Mouse (Mus musculus) left cerebral cortex, adult 18-20 months (tissue): Measurements from ENCODE around the gene Ccl8. TPM values are rescaled to one million over a fixed set of nuclear protein-coding genes. Genes with fewer than 3 reads are reported as not detected.

Experiments
- DNase-seq, 2 experiments: peaks; one replicate each; pipeline ENCODE4 v3.0.0; 2021 to 2022; ENCODE audit warnings: low spot score in 2 of 2, mixed read lengths in 1 of 2
- long read RNA-seq, 2 experiments: library from polyadenylated mRNA; stranded (forward); transcript quantifications; one replicate each; pipeline ENCODE4 v2.0.0; 2021
- total RNA-seq, 2 experiments: library from RNA; stranded (reverse); gene quantifications; 2 replicates each; pipeline ENCODE4 v1.2.3; 2021

Gene Ccl8
- not detected for total RNA-seq
- long read RNA-seq, experiment 1, partial matches to known transcripts: 1 of 1 reads
- long read RNA-seq, experiment 1, other reads (novel, unspliced or antisense): 0 of 1 reads
- long read RNA-seq, experiment 2: 0 reads

DNA sequence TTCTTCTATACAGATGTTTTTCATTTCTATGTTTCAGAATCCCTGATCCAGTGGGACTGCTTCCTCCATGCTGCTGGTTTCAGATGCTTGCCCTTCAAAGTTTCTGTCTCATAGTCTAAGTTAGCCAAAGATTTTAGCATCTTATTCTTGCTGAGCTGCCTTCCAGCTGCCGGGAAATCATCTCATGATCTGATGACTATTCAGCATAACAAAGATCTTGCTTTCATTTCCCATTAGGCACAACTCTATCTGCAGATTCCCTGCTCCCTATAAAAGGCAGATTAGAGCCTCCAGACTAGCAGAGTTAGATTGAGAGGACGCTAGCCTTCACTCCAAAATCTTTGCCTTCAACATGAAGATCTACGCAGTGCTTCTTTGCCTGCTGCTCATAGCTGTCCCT, at the start of gene Ccl8:
TSS of gene Ccl8 (plus strand) at position 301 of the 400 bp plus-strand sequence.
- no peak for DNase-seq

- no peak for DNase-seq
Measured at GRCm38 (mm10) chr11:82066953-82067571, 47.9 kb upstream of the Ccl8 start.

DNA sequence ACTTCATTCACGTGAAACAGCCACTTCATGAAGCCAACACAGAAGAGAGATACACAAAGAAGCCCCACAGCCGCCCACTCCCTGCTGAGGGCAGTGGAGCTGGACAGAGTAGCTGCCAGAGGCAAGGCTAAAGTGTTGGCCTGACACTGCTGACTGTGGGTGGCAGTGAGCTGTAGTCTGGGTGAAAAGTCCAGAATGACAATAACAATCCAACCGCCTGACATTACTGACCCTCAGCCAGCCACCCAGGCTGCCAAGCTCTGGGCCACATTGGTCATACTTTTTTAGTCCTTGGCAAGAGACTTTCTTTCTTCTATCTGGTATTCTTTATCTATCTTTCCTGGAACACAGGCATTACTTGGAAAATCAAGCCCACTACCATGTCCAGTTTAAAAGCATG, 43.9 kb upstream of the Ccl8 start:
- DNase-seq: no peak

DNA sequence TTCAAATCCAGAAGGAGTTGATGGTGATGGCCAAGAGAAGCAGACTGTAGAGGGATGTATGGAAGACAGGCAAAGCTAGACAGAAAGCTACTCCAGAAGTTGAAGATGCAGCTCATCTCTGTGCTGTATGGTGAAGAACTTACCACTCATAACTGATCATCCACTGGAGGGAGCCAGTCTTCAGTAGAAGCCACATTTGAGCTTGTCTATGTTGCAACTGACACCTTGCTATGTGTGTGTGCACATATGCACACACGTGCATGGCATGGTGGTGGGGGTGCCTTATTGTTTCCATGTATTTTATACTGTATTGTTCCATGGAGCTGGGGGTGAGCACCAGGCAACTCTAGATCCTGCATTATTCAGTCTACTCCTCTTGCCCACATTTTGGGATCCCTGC, 42.6 kb upstream of the Ccl8 start:
- DNase-seq: no peak

DNA sequence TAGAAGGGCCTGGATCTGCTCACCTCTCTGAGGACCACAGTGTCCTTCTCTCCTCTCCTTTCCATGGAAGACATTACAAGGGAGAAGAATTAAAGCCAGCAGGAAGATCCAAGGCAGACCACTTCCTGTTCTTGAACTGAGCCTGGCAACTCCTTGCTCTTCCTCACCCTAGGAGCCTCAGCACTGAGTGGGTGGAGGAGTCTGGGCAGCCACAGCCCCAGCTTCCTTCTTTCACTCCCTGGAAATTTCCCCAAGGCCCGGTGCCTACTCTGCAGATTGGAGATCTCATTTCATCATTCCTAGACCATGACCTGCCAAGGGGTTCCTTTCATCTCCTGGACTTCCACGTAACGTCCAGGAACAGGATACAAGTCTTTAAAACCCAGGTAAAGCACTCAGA, 42.0 kb upstream of the Ccl8 start:
- DNase-seq: no peak

- DNase-seq: no peak
Measured at GRCm38 (mm10) chr11:82073686-82074085, 41.3 kb upstream of the Ccl8 start.

DNA sequence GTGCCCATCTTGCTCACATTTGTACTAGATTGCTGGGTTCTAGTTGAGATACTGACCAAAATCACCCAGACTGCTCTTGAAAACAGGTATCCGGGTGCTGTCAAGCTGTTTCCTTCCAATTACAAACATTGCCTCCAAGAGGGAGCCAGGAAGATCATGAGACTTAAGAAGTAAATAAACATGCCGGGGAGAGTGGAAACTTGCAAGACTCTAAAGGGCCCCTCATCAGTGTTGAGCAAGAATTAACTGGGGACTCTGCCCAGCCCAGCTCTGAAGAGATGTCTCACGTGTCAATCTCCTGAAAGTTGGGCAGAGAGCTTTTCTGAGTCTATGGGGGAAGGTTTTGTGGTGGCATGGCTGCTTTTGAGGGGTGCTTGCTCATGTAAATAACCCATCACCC, 38.0 kb upstream of the Ccl8 start:
- DNase-seq: no peak

- no peak for DNase-seq
Measured at GRCm38 (mm10) chr11:82078136-82078730, 36.8 kb upstream of the Ccl8 start.

- DNase-seq: no peak
Measured at GRCm38 (mm10) chr11:82080865-82081264, 34.1 kb upstream of the Ccl8 start.

GRCm38 (mm10) chr11:82084360-82084759, 30.6 kb upstream of the Ccl8 start:
- no peak for DNase-seq

GRCm38 (mm10) chr11:82099511-82100323, 15.3 kb upstream of the Ccl8 start:
- DNase-seq: no peak

GRCm38 (mm10) chr11:82101087-82101486, 13.9 kb upstream of the Ccl8 start:
- DNase-seq: no peak

DNA sequence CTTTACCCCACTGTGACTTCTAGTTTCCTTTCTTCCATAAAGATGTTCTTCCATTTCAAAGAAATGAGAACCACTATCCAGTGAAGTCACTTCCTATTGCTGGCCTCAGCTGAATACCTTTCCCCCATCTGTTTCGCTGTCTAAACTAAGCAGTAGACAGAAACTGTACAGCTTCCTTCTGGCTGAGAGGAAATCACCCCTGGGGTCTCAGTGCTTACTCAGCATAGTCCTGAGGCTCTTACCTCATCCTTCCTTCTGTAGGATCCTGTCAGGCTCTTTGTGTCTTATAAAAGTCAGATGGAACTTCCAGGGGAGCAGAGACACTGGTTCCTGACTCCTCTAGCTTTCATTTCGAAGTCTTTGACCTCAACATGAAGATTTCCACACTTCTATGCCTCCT, 13.5 kb upstream of the Ccl8 start, which contains the start of gene Ccl12:
TSS of gene Ccl12 (plus strand) at position 317 of the 400 bp plus-strand sequence.
- no peak for DNase-seq

- no peak for DNase-seq
Measured at GRCm38 (mm10) chr11:82109611-82110010, 5.4 kb upstream of the Ccl8 start.

GRCm38 (mm10) chr11:82110372-82111248, 4.4 kb upstream of the Ccl8 start:
- DNase-seq: no peak

DNA sequence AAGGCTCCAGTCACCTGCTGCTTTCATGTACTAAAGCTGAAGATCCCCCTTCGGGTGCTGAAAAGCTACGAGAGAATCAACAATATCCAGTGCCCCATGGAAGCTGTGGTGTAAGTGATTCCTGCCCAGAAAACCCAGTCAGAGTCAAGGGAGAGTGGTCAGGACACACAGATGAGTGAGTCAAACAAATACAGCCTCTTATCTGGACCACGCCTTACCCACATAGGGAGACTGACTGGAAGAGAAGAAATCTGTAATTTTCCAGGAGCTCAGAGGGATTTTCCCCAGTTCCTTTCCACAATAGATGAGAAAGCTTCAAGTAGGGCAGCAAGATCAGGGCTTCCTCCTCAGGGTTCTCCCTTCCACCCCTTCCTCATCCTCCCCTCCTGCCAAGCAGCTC, 1.1 kb downstream of the Ccl8 start:
- DNase-seq: no peak

- no peak for DNase-seq
Measured at GRCm38 (mm10) chr11:82132977-82133376, 18.0 kb downstream of the Ccl8 start.

DNA sequence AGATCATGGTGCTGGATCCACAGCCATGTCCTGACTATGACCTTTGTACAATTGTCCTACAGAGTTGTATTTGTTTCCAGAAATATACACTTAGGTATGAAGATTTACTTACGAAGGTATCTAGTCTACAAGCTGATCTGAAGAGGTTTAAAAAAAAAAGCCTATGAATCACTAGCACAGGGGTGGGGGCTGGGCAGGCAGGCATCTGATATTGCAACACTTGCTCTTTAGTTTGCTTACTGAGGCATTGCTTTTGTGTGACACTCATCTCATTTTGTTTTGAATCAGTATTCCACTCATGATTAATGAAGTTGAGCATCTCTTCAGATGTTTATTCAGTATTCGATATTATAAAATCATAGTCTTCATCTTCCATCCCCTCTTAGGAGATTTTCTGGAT, 21.2 kb downstream of the Ccl8 start:
- no peak for DNase-seq

DNA sequence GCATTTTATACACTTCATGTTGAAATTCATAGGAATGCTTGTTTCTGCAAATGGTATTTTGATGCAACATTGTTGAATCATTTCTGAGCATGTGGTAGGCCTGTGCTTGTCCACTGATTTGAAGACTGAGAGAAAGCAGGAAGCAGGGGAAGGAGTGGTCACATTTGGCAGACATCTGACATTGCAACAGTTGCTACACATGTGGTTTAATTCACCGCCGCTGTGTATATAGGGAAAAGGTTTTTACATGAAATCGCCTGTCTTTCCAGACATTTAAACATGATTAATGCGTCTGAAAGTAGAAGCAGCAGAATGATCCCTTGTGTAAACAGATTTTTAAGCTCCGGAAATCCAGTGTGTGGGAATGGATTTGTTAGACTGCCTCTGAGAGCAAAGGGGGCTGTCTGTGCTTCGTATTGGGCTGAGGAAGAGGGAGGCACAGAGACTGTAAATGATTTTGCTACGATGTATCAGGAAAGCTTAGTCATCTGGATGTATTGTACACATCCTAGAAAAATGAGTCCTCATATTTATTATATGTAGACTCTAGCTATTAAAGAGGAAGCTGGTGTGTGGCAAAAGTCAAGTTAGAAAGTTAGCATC, 24.6 kb downstream of the Ccl8 start:
- DNase-seq: no peak

GRCm38 (mm10) chr11:82159126-82159525, 44.1 kb downstream of the Ccl8 start:
- no peak for DNase-seq

DNA sequence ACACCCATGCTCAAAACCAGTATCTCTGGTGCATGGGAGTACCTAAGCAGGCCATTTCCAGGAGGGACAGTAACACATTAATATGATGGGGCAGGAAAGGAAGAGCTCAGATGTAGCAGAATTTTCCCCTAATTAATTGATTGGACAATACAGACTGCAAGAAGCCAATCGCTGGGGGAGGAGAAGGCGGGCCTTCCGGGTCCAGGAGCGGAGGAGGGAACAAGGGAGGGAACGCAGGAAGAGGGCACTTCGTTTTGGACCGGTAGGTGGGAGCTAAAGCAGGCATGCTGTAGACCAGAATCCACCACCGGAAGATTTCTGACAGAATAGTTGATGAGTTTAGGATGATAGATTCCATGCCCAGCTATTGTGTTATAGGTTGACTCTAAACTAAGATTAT, 48.3 kb downstream of the Ccl8 start:
- no peak for DNase-seq
